Mouse (Mus musculus) adipocyte (in vitro differentiated cells): ENCODE measurements at regions not wholly inside any gene's neighbourhood (a gene's known extent, or its start where the extent isn't known, plus 50 kb on each side); places are given as distances from the start of the nearest gene placed in this dataset.

Source experiments
- DNase-seq: peaks from one replicate; pipeline ENCODE4 v3.0.0-alpha.2; 2016; ENCODE audit warnings: low spot score

DNA sequence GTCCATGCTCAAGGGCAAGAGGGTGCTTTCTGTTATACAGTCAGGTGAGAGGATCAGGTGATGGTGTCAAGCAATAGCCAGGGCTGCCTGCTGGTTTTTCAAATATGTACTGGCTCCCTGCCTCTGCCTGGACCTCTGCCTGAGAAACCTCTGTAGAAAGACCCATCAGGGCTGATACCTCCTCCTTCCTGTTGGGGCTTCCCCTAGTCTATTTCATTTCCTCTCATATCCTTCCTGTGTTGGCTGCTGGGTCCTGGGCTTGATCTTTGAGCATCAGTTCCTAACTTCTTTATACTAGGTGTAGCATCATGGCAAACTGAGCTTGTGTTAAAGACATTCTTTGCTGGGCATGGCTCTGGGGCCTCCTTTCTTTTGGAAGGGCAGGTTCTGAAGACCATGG, 89.5 kb downstream of the Tmem38b start:
- no peak for DNase-seq

- peak; percentile 14 for DNase-seq
Observed at GRCm38 (mm10) chr4:53919188-53919587, 93.3 kb downstream of the Tmem38b start.

- DNase-seq: no peak
Observed at GRCm38 (mm10) chr4:53920587-53920986, 94.7 kb downstream of the Tmem38b start.

GRCm38 (mm10) chr4:53931068-53931467, 105.2 kb downstream of the Tmem38b start:
- no peak for DNase-seq

DNA sequence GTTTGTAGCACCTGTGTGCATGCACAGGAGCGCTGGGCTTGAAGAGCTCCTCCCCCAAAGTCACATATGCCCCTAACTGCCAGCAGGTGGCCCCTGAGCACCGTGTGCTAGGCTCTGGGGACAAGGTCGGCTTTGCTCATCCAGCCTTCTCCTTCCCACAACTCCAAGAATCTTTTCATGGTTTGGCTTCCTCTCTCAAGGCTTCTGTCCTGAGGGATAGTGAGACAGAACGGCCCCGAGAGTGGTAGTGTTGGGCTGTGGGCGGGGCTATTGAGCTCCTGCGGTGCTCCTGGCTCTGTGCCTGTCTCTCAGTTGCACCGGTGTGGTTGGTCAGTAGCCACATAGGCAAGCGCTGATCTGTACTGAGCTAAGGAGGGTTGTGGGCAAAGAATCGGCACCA, 105.7 kb downstream of the Tmem38b start:
- DNase-seq: peak; percentile 64

DNA sequence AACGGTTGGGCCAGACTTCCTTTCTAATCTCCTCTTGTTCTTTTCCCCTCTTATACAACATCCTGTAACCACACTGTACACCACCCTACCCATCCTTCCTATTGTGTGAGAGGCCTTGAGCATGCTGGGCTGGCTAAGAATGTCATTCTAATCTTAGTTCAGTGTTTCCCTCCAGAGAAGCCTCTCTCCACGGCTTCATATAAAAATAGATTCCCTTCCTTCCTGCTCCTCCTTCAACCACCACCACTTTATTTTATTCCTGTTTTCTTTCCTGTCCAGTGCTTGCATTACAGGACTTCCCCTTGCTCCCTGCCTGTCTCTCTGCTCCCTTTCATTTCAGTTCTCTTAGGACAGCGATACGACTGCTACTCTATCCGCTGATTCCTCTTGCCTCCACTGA, 109.5 kb downstream of the Tmem38b start:
- no peak for DNase-seq

- DNase-seq: no peak
Observed at GRCm38 (mm10) chr4:53948736-53949135, 122.9 kb downstream of the Tmem38b start.

GRCm38 (mm10) chr4:53949164-53949563, 123.3 kb downstream of the Tmem38b start:
- DNase-seq: peak; percentile 10

GRCm38 (mm10) chr4:53950496-53950895, 124.7 kb downstream of the Tmem38b start:
- no peak for DNase-seq

- DNase-seq: no peak
Observed at GRCm38 (mm10) chr4:53951003-53951733, 125.3 kb downstream of the Tmem38b start.

DNA sequence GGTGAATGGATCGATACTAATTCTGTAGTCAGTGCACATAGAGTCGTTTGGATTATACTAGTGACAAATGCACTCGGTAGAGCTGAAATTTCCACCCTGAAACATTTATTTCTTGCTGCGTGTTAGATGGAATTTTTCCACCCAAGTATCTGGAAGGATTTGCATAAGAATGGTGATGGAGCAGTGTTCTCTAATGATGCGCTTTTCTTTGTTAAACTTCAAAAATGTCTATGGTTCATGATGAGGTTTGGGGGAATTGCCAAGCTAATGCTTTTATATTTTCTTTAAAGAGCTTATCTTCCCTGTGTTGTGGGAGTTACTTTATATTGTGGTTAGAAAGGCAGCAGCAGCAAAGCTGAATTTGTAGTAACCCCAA, 125.9 kb downstream of the Tmem38b start:
- DNase-seq: no peak

- no peak for DNase-seq
Observed at GRCm38 (mm10) chr4:53952288-53952687, 126.4 kb downstream of the Tmem38b start.

DNA sequence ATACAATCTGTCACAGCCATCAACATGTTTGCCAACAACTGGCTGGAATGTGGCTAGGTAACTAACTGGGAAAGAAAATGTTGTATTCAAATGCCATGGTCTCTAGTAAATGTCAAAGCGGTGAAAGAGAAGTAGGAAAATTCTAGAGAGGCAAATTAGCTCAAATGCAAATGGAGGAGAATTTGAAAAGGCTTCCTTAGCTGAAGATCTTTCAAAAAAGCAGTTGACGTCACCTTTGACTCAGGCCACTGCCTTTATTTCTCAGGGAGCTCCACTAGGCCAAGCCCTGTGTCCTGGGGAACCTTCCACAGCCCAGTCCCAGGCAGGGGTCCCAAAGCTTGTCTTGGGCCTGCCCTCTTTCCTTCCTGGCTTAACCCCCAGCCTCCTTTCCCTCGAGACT, 136.6 kb downstream of the Tmem38b start:
- DNase-seq: no peak

- DNase-seq: no peak
Observed at GRCm38 (mm10) chr4:53970461-53970860, 144.6 kb downstream of the Tmem38b start.

DNA sequence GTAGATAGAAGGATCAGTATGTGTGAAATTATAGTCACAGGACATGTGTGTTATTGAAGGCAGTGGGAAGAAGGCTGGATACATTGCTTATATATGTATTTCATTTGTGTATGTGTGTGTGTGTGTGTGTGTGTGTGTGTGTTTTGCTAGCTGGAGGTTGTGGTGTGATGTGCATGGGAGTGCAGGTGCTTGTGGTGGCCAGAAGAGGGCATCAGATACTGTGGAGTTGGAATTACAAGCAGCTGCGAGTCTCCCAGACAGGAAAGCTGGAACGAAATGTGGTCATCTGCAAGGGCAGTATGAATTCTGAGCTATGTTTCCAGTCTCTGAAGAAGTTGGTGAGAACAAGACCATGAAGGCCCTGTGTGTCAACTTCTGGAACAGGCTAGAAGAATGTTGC, 145.1 kb downstream of the Tmem38b start:
- no peak for DNase-seq

- DNase-seq: peak; percentile 73
Observed at GRCm38 (mm10) chr4:53976036-53976638, 150.3 kb downstream of the Tmem38b start.

DNA sequence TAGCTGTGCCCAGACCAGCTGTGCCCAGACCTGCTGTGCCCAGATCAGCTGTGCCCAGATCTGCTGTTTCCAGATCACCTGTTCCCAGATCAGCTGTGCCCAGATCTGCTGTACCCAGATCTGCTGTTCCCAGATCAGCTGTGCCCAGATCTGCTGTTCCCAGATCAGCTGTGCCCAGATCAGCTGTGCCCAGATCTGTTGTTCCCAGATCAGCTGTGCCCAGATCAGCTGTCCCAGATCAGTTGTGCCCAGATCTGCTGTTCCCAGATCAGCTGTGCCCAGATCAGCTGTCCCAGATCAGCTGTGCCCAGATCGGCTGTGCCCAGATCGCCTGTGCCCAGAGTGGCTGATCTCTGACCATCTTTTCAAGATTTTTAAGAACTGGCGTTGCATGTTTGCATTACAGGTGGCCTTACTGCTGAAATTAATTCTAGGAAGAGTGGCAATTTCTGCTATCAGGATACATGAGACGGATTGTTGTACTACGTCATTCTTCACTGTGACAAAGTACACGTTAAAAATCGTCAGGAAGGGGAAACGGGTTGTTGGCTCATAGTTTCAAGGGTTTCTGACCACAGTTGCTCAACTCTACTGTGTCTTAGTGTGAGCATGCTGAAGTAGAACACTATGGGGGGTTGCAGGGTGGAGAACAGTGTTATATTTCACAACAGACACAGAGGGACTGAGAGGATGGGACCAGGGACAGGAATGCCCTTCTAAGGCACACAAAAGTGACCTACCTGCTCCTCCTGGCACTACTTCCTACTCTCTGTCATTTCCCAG, 160.9 kb downstream of the Tmem38b start:
- DNase-seq: no peak

DNA sequence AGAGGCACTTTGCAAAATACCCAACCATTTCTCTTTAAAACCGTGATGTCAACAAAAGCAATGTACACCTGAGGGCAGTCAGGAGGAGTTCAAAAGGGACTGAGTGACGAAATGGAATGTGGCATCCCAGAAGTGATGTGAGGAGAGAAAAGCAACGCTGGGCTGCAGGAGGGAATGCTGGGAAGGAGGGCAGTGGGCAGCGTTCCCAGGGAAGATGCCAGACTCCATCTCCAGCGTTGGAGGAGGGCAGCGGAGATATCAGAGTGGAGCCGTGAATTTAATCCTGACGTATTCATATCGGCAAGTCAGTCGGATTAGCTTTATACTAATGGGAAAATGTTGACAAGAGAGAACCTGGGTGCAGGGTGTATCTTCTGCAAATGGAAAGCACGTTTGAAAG, 161.7 kb downstream of the Tmem38b start:
- DNase-seq: no peak

GRCm38 (mm10) chr4:54021069-54021829, 195.4 kb downstream of the Tmem38b start:
- no peak for DNase-seq

DNA sequence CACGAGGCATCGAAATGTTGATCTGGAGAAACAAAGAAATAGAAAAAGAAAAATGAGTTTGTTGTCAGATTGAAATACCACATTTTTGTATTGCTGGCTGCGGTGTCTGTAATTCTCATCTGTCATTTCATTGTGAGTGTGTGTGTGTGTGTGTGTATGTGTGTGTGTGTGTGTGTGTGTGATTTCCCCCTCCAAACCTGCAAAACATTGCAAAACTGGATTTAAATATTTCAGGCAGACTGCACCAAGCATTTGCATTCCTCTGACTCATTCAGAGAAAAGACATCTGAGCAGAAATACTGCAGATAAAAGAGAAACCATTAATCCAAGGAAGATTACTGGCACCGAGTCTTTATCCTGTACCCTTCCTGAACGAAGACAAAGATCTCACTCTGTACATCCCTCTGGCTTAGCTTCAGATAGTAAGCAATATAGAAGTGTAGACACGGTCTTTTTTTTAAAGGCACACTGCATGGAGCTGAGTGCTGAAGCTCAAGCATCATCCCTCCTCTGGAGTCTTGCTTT, 196.1 kb downstream of the Tmem38b start:
- no peak for DNase-seq

GRCm38 (mm10) chr4:54026919-54027318, 201.1 kb downstream of the Tmem38b start:
- no peak for DNase-seq

GRCm38 (mm10) chr4:54027565-54028237, 201.9 kb downstream of the Tmem38b start:
- no peak for DNase-seq
